Mouse (Mus musculus): ENCODE data around the gene Nectin1.

Gene Nectin1

DNA sequence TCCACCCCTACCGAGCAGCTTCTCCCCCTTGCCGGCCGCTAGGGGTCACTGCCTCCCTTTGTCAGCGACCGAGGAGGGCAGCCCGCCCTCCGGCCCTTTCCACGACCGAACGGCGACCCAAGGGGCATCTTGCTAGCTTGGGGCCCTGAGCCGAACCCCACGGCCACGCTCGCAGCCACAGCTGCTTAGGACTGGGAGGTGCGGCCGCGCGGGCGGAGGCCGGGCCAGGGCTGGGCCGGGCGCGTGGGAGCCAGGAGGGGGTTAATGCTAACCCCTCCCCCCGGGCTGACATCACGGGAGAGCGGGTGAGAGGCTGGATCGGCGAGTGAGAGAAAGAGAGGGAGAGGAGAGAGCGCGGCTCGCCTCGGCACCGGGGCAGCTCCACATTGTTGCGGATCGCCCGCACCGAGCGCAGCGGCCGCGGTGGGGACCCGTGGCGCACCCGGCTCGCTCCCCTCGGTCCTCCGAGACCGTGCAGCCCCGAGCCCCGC lies at the start of gene Nectin1:
Gene Nectin1 (plus strand): TSS at position 338 of the 491 bp plus-strand sequence.
- CTCF ChIA-PET: interaction anchor here (1.2 kb wide), 1 partner anchor 16 kb away, joined by 3 read pairs; no protein-coding TSS in a partner anchor

DNA sequence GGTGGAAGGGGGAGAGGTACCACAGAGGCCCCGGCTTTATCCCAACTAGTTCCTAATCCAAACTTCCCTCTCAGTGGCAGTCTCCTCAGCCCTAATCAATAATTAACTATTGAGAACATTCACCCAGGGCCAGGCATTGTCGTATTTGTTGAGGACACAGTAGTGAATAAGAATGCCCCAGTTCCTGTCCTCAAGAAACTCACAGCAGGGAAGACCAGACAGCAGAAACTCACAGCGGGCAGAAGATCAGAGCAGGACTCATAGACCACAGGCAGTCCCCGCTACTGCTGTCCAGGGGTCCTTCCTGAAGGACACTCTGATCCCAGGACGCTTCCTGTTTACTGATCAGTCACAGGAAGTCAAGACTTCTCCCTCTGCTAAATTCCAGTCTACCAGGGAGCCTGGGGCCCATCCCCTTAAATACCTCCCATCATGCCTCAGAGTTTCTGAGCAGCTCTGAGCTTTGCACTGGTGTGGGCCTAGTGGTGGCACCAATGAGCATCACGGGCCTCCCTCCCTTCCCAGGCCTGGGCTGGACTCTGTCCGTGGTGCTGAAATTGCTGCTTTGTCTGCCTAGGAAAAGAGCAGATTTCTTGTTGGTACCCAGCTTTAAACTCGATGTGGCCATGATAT lies 45.6 kb upstream of the Nectin1 start:
- CTCF ChIA-PET: no interaction called here

DNA sequence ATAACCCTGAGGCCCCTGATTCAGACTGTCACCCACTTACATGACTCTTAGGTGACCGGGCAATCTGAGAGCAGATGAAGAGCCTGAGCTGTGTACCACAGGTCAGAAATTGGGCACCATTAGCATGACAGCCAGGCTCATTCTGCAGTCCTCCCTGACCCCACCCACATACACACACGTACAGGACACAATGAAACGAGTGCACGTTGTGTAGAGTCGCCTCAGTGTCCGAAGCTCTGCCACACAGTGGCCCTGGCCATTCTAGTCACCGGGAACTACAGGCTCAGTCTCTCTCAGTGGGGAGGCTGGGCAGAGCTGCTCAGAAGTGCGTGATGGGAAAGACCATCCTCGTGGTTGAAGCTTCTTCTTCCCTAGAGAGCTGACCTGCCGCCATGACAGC lies 44.9 kb upstream of the Nectin1 start:
- CTCF ChIA-PET: no interaction called here

DNA sequence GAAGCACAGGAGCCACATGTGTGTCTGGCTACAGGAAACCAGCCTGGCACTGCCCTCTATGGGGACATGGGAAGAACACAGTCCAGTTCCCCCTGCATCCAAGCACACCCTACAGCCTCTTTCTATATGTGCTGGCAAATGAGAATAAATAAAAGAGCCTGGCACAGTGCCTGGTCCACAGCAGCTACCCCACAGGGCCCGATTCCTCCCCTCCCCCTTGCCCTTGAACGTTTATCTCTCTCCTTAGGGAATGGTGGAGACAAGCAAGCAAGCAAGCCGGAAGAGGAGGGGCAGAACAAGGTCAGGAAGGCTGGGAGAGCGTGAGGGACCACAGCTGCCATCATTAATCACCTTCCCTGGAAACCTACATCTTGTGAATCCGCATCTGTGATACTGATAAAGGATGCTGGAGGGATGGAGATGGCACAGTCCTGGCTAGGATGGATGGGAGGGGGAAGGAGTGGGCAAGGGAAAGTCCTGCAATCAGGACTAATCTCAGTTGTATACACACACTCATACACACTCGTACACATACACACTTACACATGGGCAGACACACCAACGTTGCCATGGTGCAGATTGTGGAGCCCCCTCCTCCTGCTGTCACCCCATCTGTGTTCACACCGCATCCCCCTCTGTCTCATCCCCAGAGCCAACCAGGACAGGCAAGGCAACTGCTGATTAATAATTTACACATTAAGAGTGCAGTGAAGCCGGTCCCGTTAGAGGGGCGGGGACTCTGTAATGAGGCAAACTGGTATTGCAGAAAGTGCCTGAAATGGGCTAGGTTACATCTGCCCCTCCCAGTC lies 44.2 kb upstream of the Nectin1 start:
- CTCF ChIA-PET: no interaction called here

DNA sequence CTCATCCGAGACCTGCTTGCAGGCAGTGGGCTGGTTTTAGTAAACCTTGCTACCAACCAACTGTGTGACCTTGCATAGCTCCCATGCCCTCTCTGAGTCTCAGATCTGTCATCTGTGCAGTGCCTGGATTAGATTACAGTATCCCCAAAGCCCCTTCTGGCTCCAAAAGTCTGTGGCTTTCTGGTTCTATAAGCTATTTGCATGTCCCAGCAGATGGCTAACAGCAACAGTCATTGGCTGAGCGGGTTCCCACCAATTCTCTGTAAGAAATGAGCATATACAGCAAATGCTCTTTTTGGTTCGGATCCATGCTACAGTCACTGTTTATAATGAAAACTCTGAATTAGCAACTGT lies 43.6 kb upstream of the Nectin1 start:
- CTCF ChIA-PET: no interaction called here

DNA sequence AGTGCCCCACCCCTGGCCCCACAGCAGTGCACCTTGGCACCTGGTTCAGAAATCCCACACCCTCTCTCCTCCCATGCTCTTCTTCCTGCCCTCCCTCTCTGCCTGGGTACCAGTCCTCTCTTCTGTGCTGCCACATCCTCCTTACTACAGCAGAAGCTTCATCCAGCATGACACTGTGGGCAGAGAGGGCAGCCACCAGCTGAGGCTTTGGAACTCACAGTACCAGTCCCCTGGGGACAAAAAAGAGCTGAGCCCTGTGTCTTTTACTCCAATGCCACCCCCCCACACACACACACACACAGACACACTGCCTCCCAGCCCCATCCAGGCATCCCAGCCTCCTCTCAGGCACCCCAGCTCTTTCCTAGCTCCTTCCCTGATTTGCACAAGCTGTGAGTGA lies 42.0 kb upstream of the Nectin1 start:
- CTCF ChIA-PET: no interaction called here

DNA sequence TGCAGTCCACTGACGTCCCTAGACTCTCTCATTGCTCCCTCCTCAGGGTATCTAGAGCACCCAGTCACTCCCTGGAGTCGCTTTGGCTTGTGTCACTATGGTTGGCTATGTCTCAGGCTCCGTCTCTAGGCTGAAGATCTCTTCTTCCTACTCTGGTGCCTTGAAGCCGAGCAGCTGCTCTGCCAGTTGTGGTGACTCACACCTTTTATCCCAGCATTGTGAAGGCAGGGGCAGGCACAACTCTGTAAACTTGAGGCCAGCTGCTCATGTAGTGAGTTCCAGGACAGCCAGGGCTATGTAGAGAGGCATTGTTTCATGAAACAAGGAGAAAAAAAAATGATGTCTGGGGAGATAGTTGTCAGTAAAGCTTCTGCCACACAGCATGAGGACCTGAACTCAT lies 36.2 kb upstream of the Nectin1 start:
- CTCF ChIA-PET: no interaction called here

DNA sequence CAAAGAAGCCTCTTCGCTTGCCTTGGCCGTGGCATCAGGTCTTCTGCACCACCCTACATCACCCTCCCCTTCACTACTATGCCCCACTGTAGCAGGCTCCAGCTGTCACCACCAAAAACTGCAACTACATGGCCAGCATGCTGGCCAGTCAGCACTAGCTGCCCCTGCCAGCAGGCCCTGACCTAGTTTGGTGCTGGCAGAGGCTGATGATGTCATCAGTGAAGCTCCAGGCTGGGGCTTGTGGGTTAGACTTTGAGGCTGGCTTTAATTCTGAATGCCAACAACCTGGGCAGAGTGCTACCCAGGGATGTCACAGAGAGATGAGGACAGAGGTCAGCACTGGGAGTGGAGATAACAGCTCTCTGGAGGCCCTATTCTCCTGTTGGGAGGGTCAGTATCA lies 35.1 kb upstream of the Nectin1 start:
- CTCF ChIA-PET: no interaction called here

DNA sequence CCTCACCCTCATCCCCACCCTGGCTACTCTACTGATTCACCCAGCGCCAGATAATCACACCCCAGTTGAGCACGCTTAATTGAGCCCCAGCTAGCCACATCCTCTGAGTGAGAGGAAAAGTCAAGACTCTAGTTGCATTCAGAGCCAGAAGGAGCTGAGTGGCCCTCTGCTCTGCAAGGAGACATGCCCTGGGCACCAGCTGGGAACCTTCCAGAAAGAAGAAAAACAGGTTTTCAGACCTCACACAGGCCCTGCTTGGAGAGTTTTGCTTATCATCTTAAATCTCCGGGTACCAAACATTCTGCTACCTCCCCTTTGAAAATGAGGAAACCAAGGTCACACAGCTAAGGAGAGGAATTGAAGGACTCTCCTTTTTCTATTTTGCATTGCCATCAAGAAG lies 30.4 kb upstream of the Nectin1 start:
- CTCF ChIA-PET: no interaction called here

DNA sequence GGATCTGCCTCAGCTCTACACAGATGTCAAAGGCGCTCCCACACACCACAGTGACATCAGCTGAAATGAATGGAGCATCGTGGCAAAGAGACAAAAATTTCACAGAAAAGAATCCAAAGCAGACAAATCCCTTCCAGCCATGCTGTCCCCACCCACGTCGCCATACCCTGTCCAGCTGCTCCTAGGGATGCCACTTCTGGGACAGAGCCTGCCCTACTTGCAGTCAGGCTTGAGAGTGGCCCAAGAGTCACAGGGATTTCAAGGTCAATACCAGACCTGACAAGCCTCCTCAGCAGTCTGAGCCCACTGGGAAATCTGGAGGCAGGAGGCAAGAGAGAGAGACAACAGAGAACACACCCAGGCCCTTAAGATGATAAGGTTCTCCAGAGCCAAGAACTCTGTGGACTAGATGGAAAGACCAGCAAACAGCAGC lies 24.4 kb upstream of the Nectin1 start:
- CTCF ChIA-PET: interaction anchor here (0.6 kb wide), 1 partner anchor 69 kb away, joined by 12 read pairs; no protein-coding TSS in a partner anchor

DNA sequence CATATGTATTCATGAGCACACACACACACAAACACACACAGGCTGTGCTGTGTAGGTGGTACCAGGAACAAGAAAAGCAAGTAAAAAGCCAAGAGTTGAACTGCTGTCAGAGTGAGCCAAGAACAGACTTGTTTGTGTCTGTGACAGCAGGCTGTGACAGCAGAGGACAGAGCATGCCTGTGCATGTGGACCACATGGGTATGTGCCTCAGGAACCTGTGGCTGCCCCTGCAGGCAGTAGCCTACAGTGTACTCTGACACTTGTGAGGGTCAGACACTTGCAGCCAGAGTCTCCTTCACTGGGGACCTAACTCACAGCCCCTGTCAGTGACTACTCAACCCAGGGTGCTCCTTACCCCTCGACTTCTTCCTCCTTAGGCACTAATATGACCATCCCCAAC lies 23.7 kb upstream of the Nectin1 start:
- CTCF ChIA-PET: no interaction called here

DNA sequence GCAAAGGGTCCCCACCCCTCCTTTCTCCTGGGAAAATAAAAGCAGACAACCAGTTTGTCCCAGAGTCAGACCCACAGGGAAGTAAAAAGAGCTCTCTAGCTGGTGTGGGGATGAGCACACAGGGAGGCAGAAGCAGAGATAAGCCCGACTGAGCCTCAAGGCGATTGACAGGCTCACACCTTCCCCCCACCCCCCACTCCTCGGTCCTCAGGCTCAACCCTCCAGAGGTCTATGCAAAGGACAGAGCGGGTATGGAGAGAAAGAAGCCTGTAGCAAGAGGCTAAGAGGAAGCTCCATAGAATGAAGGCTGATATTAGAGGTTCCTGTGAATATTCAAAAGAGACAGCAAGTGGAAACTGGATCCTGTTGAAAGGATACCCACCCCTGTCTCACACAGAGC lies 19.7 kb upstream of the Nectin1 start:
- CTCF ChIA-PET: interaction anchor here (0.9 kb wide), 1 partner anchor 8 kb away, joined by 4 read pairs; no protein-coding TSS in a partner anchor

DNA sequence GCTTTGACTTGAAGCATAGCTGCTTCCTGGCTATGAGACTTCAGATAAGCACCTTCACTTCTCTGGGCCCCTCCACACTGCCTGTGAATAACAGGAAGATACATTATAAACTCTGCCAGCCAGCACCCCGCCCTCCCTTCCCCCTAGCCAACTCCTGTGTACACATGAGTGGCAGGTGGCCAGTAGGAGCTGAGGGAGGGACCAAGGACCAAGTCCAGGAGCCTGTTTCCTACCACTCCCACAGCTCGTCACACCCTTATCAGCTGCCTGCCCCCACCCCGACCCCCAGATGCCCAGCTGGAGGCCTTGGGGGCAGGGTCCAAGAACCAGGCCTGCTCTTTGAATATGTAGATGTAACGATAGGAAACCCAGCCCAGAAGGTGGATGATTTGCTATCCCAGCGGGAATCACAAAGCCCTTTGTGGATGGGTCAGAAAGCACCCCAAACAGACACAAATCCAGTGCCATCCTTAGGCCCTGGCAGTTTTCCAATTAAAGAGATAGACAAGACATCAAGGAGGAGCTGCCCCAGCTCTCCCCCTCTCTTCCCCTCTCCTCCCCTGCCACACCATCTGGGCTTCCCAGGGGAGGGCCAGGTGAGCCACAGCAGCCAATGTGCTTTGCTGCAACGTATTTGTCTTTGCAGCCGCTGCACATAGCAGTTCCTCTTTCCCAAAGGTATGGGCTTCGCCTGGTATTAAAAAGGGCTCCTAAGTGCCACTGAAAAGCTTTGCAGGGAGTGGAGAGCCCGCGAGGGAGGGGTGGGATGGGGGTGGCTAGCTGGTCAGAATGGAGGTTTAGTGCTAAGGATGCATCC lies 14.1 kb upstream of the Nectin1 start:
- CTCF ChIA-PET: no interaction called here

DNA sequence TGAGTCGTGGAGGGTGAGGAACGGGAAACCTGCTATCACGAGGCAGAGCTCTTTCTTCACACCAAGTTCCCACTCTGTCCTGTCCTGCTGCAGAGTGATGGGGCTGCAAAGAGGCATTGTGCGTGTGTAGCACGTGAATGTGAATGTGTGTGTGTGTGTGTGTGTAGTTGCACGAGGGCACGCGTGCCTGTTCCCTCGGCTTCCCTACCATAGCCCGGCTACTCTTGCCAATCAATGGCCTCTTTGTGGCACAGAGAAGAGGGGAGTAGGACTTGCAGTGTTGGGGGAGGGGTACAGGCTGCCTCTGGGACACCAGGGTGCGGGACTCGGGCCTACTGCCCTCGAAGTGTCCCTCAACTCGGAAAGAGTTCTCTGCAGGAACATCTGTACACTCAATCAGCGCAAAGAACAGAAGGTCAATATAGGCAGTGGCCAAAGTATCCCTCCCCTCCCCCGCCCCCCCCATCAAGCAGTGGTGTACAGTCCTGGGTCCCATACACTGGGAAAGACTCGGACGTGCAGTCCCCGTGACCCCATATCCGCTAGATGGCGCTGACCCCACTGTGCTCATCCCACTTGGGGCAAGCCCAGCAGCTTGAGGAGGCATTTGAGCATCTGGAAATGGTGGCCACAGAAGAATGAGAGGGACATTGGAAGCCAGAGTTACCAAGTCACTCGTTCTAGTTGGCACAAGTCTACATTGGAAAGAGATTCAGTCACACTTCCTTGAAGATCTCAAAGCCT lies 13.3 kb upstream of the Nectin1 start:
- CTCF ChIA-PET: no interaction called here

DNA sequence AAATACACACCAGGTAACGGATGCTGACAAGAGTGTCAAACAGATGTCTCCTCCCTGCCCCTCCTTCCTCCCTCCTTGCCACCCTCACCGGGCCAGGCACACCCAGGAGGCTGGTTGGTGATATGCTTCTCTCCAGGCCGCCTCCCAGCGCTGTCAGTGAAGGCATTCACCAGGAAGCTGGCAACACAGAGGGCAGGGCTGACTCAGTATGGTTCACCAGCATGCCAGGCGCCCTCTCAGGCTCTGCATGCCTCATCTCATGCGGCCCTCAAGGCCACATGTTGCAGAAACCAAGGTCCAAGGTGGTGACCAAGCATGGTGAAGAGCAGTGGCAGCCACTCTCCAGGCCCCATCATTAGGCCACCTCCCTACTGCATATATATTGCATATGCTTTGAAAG lies 11.9 kb upstream of the Nectin1 start:
- CTCF ChIA-PET: interaction anchor here (0.9 kb wide), 1 partner anchor 8 kb away, joined by 4 read pairs; no protein-coding TSS in a partner anchor

DNA sequence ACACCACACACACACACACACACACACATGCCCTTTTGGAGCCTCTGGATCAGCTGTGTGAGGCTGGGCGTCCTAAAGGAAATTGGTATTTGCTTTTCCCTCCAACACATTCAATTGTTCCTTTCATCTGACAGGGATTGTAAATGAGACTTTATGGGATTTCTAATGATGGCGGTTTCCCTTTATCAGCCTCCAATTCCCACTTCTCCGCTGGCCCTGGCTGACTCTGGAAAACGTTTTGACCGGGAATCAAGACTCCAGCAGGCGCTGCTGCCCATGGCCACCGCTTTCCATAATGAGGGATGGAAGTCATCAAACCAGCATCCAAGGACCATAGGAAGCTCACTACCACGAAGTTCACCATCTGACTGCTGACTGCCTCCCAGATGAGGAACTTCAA lies 11.1 kb upstream of the Nectin1 start:
- CTCF ChIA-PET: interaction anchor here (0.9 kb wide), 1 partner anchor 9 kb away, joined by 4 read pairs; no protein-coding TSS in a partner anchor

DNA sequence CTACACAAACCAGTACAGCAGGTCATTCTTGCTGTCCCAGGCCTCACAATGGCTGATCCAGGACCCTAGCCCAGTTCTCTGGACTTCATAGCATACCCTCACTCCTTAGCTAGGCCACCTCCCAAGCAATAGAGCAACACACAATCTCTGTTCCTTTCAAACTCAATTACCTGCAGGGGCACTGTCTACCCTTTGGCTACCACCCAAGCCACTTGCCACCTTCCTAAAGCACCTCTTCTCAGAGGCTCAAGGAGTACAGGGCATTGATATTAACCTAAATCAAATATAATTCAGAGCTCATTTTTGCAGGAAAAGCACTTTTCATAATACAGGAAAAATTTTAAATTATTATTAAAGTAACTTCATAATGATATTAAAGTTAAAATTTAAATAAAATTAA lies 8.8 kb upstream of the Nectin1 start:
- CTCF ChIA-PET: no interaction called here

DNA sequence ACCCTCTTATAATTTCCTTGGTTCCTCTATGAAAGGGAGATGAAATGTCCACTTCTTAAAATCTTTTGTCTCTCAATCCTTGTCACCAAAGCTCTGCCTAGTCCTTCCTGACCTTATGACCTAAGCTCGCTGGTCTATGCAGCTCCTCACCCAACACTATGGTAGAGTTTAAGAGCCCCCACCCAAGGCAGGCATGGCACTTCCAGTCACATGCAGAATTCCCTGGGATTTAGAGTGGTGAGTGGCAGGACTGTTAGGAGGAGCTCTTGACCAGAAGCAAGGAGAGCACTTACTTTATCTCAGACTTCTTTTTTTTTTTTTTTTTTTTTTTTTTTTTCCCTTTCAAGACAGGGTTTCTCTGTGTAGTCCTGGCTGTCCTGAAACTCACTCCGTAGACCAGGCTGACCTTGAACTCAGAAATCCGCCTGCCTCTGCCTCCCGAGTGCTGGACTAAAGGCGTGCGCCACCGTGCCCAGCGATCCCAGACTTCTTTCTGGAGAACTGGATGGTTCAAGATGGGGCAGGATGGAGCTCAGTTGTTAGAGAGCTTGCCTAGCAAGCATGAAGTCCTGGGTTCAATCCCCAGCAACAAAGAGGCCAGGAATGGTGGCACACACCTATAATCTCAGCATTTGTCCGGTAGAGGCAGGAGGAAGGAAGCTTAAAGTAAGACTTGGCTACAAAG lies 7.6 kb upstream of the Nectin1 start:
- CTCF ChIA-PET: interaction anchor here (0.6 kb wide), 1 partner anchor 69 kb away, joined by 6 read pairs; no protein-coding TSS in a partner anchor

DNA sequence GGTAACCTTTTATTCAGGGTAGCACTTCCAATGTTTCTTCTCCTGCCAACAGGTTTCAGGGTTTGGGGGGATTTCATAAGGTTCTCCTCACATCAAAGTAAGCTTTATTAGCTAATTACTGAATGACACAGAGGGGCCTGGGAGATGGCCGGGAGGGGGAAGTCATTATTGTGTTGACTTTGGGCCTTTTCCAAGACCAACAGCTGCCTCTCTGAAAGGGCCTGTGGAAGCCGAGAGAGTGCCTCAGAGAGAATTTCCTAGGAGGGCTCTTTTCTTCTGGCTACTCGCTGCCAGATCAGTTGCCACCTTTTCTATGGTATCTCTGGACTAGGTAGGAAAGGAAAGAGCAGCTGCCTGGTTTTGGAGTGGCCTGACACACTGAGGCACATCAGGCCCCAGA lies 6.5 kb upstream of the Nectin1 start:
- CTCF ChIA-PET: no interaction called here

DNA sequence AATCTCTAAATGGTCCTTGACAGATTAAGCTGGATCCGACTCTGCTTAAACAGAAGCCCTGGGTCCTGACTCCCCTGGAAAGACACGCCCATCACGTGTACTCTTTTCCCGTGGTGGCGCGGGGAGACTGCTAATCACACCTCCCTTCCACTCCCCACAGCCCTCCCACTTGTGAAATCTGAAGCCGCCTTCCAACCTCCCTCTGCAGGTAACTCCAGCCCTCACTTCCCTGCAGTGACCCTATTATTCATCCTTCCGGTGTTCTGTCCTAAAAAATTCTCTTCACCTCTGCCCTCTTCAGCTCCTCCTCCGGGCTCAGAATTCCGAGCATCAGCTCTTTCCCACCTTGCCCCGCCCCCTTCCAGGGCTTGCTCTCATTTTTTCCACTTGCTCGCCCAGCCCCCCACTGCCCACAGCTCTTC lies 5.9 kb upstream of the Nectin1 start:
- CTCF ChIA-PET: no interaction called here
